Mouse (Mus musculus) heart, postnatal 10 days (tissue): ENCODE data around the gene C1ql4. TPM values are rescaled to one million over a fixed set of nuclear protein-coding genes. Genes with fewer than 3 reads are reported as not detected.

Experiments used
- DNase-seq, 2 experiments: peaks; one replicate each; pipeline ENCODE4 v3.0.0; 2021
- intact Hi-C: fragments of 180-260 bp; cut with DNase I; formaldehyde crosslinking; loops from one replicate; pipeline ENCODE4 v1.15.1; 2025
- total RNA-seq, 2 experiments: library from RNA; stranded (reverse); gene quantifications; 2 replicates each; pipeline ENCODE4 v1.2.3; 2021

C1ql4 gene
- total RNA-seq, 2 experiments from 2014 or later: not detected

DNA sequence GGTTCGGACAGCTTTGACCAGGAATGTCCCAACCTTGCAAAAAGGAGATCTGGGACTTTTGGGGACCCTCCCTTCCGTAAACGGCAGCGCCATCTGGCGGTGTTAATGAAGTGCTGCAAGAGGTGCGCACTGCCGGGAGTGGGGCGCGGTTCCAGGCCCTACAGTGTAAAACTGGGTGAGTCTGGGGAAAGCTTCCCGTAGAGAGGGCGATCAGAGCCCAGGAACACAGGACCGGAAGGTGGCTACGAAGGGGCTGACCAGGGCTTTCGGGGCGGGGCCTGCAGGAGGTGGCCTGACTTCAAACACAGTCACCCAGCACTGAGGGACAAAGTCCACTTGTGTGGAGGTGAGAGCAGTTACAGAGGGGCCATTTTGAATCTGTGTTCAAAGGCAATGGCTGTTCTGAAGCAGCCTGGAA lies 11.5 kb upstream of the C1ql4 start:
- DNase-seq: peak; percentile 58 to 76
- intact Hi-C loops: loop anchor here (2.0 kb wide), 1 partner anchor 20 kb away; no protein-coding TSS in a partner anchor

DNA sequence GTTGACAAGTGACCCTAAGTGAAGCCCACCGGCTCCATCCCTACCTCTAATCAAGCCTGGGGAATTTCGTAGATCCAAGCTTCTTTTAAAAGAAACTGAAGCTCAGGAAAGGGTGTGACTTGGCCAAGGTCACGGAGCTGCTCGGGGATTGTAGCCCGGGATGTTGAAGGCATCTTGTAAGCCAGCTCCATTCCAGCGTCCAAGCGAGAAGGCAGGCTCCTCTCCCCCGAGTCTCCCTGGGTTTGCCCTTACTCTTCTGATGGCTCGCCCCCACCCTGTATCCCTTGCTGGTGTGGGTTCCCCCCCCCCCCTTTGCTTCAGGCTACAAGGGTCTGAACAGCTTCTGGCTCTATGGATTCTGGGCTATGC lies 10.9 kb upstream of the C1ql4 start:
- intact Hi-C loops: loop anchor here (2.0 kb wide), 1 partner anchor 20 kb away; no protein-coding TSS in a partner anchor
- DNase-seq: peak in 1 of 2 experiments; percentile 14

DNA sequence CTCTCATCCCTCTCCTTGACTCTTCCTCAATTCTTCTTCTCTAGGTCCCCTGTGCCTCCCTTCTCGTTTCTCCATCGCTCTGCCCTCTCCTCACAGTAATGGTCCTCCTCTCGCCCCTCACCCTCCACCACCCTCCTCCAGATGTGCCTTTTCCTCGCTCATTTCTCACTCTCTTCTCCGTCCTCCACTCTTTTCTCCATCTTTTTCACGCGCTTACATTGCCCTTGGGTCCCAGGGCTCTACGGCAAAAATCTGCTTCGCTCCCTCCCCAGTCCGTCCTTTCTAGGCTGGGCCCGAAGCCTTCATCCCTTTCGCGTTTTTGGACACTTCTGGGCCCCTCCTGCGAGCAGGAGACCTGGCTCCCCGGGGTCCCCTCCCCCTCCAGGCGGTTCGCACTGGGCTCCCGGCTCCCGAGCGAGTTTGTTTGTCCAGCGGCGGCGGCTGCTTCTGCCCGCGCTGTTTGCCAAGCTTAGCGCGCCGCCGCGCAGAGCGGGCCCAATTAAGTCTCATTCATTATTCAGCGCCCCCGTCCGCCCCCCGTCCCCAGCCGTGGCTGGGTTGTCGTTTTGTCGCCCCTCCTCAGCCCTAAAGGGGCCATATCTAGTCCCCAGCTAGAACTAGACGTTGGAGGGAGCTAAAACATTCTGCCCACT lies 10.3 kb upstream of the C1ql4 start:
- DNase-seq: peak; percentile 40 to 46

DNA sequence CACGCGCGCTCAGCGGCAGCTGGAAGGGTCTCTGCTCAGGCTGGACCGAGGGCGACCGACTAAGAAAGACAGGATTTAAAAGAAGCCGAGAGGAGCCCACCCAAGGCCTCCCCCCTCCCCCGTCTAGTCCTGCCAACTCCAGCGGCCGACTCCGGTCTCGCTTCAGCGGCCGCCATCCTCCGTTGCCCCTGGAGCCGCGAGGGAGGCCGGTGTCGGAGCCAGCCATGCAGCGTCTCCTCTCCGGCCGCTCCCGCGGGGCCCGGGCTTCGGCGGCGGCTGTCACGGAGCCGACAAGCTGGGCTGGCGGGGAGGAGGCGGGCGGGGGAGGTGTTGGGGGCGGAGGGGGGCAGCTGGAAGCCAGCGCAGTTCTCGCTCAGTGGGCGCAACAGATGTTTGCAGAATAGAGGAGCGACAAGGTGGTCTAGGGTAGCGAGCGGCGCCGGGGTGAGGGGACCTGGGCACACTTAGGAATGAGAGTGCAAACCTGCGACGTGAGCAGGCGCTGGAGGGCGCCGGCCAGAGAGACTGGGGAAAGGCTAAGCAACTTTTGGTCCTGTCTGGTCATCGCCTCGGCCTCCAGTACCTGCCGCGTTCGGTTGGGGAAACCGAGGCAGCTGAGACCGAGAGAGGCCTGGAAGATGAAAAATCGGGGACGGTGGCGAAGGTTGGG lies 9.3 kb upstream of the C1ql4 start:
- intact Hi-C loops: no loop called here
- peak in 1 of 2 experiments; percentile 34 for DNase-seq

More for the DNA sequence above, 10.3 kb upstream of the C1ql4 start:
- intact Hi-C loops: loop anchor here (2.0 kb wide), 1 partner anchor 21 kb away; no protein-coding TSS in a partner anchor

GRCm38 (mm10) chr15:99096061-99096793 lies 8.6 kb upstream of the C1ql4 start:
- intact Hi-C loops: no loop called here
- DNase-seq: no peak

- DNase-seq: no peak
- intact Hi-C loops: no loop called here
Observed at GRCm38 (mm10) chr15:99095356-99095755, 7.7 kb upstream of the C1ql4 start.

GRCm38 (mm10) chr15:99094631-99095270 lies 7.1 kb upstream of the C1ql4 start:
- peak in 1 of 2 experiments; percentile 18 for DNase-seq
- intact Hi-C loops: no loop called here

DNA sequence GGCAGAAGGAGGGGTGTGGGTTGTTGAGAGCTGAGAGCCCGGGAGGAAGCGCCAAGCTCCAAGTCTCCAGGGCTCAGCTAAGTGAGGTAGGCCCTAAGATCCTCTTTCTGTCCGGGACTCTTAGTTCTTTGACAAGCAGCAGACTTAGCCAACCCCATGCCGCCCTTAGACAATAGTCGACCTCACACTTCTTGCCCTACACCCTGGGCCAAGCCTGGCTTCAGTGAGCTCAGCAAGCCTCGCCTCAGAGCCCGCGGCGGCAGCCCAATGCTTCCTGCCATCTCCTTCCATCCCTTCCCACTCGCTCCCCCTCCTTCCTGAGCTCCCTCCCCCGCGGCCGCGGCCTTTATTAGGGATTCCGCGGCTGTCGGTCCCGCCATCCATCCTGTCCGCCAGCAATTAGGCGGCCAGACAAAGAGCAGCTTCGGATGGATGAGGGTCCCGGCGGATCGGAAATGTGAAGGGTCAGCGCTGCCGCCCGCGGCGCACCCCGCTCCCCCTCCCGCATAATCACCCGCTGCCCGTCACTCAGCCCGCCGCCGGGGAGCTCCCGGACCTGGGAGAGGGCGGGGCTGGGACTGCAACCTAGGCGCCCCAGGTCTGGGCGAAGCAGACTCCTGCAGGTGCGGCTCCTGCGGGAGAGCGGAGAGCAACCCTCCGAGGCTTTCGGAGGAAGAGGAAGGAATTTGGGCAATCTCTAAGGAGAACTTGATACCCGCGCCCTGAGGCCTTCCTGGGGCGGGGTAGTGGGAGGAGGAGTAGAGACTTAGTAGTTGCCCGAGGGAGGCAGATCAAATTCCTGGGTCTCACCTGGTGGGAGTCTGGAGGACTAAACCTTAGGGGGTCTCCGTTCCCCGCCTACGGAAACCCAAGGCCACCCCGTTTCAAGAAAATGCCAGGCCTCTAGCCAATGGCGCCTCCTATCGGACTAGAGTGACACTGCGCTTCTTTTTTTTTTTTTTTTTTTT lies 6.0 kb upstream of the C1ql4 start:
- peak; percentile 43 to 58 for DNase-seq
- intact Hi-C loops: no loop called here

GRCm38 (mm10) chr15:99092870-99093269 lies 5.3 kb upstream of the C1ql4 start, which contains the start of gene Dnajc22:
Gene Dnajc22, plus strand, starts transcription at chr15:99093170.
- no peak for DNase-seq
- intact Hi-C loops: no loop called here

DNA sequence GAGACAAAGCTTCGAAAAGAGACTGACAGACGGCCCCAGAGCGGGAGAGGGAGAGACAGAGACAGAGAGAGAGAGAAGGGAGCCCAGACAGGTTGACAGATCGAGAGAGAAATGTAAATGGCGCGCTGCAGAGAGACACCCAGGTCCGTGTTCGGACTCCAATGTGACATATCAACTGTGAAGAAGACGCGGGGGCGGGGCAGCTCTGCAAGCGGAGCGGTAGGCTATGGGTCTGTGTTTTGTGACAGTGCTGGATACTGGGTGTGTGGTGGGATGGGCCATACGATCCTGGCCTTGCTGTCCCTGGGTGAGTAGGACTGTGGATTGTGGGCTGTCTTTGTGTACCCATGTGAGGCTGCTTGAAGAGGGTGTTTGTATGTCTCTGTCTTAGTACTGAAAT lies 1.5 kb upstream of the C1ql4 start:
- intact Hi-C loops: no loop called here
- DNase-seq: no peak

GRCm38 (mm10) chr15:99088292-99088691 lies 675 bp upstream of the C1ql4 start:
- intact Hi-C loops: no loop called here
- peak; percentile 83 to 91 for DNase-seq

- intact Hi-C loops: no loop called here
Observed at GRCm38 (mm10) chr15:99085997-99086396, 1.6 kb downstream of the C1ql4 start.

DNA sequence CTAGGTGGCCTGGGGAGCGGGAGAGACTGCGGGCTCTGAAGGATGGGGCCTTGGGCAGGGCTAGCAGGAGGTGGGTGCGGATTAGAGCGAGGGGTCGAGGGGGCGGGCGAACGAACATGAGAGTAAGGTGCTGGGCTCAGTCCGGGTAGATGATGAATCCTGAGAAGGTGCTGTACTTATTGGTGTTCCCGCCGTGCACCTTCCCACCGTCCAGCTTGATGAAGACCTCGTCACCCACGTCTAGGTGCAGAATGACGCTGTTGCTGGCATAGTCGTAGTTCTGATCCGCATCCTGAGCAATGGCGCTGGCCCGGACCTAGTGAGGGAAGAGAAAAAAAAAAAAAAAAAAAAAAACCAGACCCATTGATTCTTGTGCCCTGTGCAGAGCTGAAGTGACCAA lies 3.0 kb downstream of the C1ql4 start:
- intact Hi-C loops: loop anchor here (5.0 kb wide), 1 partner anchor 183 kb away; no protein-coding TSS in a partner anchor

More at GRCm38 (mm10) chr15:99085997-99086396, 1.6 kb downstream of the C1ql4 start:
- DNase-seq: no peak

DNA sequence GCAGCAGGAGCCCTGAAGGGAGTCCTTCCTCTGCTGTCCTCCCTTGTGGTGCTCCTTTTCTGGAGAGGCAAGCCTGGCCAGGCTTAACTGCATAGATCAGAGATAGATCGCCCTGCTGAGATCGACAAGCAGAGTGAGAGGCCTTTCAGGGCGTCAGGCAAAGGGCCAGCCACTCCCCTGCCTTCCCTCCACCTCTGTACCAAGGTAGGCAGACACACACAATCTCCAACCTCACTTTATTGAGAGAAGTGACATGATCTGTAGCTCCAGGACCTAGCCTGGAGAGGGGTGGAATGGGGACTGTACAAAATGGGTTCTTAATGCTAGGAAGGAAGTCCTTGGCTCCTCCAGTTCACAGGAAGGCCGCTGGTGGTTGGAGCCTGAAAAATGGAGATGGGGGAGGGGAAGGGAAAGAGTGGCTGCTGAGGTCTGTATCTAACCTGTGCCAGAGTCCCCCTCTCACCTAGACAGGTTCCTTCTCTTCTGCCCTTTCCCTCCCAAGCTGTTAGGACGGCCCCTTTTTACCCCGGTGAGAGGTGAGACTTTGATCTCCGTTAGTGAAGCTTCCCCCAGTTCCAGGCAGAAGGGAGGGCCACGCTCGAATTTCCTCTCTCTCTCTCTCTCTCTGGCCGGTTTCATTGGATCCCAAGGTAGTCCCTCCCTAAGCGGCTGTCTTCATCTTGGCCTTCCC lies 3.6 kb downstream of the C1ql4 start:
- no peak for DNase-seq
- intact Hi-C loops: loop anchor here (2.0 to 5.0 kb wide), 2 partner anchors 115 to 183 kb away; no protein-coding TSS in a partner anchor

More for the DNA sequence above, 3.0 kb downstream of the C1ql4 start:
- no peak for DNase-seq

GRCm38 (mm10) chr15:99083258-99083657 lies 4.4 kb downstream of the C1ql4 start:
- intact Hi-C loops: loop anchor here (2.0 to 5.0 kb wide), 2 partner anchors 116 to 184 kb away; no protein-coding TSS in a partner anchor
- peak; percentile 58 to 75 for DNase-seq

GRCm38 (mm10) chr15:99082840-99083239 lies 4.8 kb downstream of the C1ql4 start:
- intact Hi-C loops: loop anchor here (2.0 to 5.0 kb wide), 2 partner anchors 116 to 184 kb away; no protein-coding TSS in a partner anchor
- no peak for DNase-seq

- intact Hi-C loops: loop anchor here (2.0 to 5.0 kb wide), 2 partner anchors 116 to 185 kb away; no protein-coding TSS in a partner anchor
- DNase-seq: no peak
Observed at GRCm38 (mm10) chr15:99082322-99082721, 5.3 kb downstream of the C1ql4 start.

DNA sequence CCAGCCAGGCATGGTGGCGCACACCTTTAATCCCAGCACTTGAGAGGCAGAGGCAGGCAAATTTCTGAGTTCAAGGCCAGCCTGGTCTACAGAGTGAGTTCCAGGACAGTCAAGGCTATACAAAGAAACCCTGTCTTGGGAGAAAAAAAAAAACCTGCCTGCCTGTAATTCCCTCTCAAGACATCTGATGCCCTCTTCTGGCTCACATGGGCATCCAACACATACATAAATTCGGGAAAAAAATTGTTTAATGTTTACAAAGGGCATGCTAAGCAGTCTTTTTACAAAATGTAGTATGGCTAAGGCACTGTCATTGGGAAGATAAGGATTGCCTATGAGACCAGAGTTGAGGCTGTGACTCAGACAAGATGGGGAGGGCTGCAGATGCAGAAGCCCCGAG lies 7.8 kb downstream of the C1ql4 start:
- intact Hi-C loops: loop anchor here (5.0 kb wide), 1 partner anchor 187 kb away; no protein-coding TSS in a partner anchor
- no peak for DNase-seq
